Mouse (Mus musculus): ENCODE measurements around the gene Alox15. TPM values are rescaled to one million over a fixed set of nuclear protein-coding genes. Genes with fewer than 3 reads are reported as not detected.
"Not testable (repeated sequence)": the region's sequence is repeated elsewhere in the genome, so short reads cannot be mapped to it uniquely, and the experiment has no call there.

The Alox15 gene
- 1 to 10 TPM; 2.0 to 2.5 TPM for total RNA-seq (2021)
- long read RNA-seq, experiment 1, partial matches to known transcripts, result 0 of 1 reads
- long read RNA-seq, experiment 1, other reads (novel, unspliced or antisense), result 0 of 1 reads
- long read RNA-seq, experiment 2, result 0 reads

DNA sequence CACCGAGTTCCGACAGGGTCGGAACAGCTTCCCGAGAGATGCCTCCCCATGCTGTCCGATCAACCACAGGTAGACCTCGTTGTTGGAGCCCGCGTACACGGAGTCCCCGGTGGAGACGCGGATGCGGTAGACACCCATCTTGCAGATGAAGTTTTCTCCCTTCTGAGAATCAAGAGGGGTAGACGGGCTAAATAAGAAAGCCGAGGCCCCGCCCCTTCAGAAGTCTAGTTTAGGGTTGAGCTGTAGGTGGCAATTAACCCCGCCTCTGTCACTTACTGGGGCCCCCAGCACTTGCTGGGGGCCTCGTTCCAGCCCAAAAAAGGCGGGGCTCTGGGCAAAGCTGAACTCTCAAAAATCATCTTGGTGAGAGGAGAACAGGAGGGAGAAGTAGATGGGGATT, at the start of gene Alox15:
Gene Alox15, minus strand, starts transcription at position 164 of the 400 bp plus-strand sequence.
- DNase-seq, result no peak

DNA sequence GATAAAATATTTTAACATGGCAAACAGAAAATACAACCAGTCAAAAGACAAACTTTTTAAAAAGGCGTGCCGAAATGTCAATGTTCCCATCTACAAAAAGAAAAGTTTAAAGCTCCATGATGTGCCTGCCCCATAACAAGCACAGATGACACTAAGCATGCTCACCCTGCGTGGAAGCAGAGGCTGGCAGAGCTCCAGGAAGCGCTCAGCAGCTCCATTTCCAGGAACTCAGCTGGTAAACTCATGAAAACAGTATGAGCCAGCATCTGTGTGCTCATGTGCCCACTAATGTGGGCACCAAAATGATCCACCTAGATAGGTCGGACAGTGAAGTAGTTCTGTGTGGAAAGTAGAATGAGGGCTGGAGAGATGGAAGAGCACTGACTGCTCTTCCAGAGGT, 37.6 kb upstream of the Alox15 start:
- no peak for DNase-seq

DNA sequence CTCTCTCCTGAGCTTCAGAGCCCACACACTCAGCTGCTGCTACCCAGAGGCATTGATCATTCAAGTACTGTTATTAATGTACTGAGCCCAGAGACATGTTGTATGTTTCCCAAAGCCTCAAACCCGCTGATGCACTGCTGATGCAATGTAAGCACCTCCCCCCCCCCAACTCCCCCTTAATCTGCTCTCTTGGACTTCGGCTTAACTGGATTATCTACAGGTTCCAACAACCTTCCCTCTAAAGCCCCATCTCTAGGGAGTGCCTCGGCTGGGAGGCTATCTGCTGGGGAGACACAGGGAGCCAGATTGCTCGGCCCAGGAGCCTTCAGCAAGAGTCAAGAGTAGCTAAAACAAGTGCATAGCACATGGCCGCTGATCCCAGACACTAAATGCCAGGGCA, 35.6 kb upstream of the Alox15 start:
- no peak for DNase-seq

DNA sequence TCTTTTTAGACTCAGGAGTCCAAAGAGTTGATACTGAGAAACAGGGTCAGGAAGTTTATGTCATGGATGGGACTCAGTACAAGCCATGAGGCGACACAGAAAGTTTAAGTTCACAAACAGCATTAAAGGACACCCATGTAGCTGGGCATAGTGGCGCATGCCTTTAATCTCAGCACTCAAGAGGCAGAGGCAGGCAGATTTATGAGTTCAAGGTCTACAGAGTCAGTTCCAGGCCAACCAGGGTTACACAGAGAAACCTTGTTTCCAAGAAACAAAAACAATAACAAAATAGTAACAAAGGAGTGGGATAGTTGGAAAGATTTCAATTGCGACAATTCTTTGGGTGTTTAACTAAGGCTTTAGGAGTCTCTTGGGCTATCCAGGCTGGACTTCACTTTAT, 32.3 kb upstream of the Alox15 start:
- DNase-seq, result peak; percentile 32

DNA sequence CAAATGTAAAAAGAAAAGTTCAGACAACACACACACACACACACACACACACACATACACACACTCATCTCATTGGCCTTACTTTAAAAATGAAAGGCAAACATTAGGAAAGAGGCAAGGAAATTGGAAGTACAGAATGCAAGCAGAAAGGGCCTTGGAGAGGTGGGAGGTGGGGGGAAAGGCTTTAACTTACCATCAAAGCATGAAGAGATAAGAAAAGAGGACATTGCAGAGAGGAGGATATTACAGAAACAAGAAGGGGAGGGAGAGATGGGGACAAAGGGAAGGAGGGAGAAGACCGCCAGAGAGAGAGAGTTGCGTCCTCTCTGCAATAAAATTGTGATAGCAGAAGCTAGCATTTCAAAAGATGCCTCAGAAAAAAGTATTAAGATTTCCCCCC, 29.5 kb upstream of the Alox15 start:
- no peak for DNase-seq

DNA sequence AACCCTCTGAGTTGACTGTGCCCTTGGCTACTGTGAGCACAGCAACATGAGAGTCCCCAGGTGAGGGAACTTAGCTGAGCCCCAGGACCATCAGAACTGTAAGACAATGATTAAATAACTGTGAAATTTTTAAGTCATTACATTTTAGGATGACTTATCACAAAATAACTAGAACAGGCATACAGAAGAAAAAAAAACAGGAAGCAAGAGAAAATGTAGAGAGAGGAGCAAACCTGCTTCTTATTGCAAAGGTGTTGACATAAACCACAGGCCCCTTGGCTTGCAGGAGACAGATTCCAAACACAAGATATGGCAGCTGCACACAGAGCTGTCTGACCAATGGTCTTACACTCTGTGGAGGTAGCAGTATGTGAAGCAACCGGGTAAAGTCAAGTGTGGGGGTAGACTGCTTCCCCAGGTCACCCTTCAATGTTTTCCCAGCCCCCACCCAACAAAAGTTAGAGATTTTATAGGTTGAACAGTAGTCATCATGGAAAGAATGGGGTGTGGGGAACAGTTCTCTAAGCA, 28.7 kb upstream of the Alox15 start:
- DNase-seq, result no peak

DNA sequence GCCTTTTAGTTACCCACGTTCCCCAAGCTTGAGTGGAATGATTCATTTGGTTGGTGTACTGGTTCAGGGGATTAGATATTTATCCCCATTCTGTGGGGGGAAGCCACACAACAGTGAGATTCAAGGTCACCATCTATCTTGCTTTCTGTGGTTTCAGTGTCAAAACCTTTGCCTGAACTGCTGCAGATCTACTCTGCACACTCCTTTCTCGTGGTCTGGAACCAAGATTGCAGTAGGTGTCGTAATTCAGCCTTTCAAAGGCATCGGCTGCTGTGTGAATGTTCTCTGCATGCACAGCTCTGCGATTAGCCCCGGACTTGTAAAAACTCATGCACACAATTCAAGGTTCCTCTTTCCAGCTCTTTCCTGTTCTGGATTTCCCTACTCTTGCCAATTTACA, 24.2 kb upstream of the Alox15 start:
- no peak for DNase-seq

DNA sequence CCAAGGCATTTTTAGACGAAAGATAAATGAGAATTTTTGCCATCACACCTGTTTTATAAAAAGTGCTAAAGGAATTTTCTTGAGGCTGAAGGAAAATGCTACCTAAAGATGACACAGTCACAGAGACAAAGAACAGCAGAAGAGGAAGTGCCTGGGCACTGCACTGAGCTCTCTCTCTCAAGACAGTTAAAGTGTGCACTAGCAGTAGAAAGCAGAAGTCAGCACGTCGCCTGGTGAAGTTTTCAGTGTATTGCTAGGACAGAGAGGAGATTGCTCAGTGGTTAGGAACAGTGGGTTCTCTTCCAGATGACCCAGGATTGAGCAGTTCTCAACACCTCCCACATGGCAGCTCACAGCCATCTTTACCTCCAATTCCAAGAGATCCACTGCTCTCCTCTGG, 22.5 kb upstream of the Alox15 start:
- DNase-seq, result no peak

DNA sequence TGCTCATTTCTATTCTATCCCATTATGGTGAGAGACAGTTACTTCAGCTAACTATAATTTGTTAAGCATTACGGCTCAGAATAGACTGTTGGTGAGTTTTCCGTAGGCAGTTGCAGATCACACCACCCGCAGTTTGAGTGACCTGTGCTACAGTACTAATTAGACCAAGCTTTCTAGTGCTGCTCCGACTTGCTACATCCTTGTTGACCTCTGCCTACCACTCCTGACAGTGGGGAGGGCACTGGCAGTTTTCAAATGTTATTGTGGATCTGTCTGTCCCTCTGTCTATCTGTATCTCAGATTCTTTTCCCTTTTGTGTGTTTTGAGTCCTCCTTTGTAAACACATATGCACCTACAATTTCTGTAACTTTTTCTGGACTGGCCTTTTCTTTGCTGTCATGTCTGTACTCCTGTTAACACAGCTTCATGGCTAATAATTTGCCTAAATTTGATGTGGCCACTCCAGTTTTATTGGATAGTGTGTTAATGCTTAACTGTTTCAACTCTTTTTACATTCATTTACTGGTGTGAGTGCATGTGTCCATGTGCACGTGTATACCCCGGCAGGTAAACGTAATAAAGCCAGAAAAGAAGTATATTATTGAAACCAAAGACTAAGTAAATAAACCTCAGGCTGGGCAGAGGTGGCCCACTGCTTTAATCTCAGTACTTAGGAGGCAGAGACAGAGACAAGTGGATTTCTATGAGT, 21.2 kb upstream of the Alox15 start:
- no peak for DNase-seq

DNA sequence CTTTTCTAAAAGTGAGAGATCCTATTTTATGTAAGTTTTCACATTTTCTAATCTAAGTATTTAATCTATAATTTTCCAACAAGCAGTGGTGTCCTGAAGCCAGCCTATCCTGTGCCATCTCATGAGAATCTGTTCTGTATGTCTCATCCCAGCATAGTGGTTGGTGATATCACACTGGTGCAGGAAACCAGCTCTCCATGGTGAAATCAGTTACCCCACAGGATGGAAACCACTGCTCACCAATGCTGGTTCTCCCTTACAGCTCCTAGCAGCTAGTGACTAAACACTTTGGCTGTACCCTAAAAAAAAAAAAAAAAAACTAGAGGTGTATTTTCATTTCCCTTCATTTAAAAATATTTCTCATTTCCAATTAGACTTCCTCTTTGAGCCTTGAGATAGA, 20.6 kb upstream of the Alox15 start:
- DNase-seq, result no peak

DNA sequence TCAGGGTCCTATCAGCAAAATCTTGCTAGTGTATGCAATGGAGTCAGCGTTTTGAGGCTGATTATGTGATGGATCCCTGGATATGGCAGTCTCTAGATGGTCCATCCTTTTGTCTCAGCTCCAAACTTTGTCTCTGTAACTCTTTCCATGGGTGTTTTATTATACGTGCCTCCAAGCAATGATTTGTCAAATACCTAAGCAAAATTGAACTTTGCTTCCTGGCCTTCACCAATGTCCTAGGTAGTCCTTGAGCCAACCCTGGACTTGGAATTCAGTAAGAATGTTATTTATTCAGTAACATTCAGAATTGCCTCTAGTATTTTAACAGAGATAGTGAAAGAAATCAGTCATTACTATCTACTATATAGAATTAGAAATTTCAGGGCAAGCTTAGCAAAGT, 16.8 kb upstream of the Alox15 start:
- not testable (repeated sequence) for DNase-seq

DNA sequence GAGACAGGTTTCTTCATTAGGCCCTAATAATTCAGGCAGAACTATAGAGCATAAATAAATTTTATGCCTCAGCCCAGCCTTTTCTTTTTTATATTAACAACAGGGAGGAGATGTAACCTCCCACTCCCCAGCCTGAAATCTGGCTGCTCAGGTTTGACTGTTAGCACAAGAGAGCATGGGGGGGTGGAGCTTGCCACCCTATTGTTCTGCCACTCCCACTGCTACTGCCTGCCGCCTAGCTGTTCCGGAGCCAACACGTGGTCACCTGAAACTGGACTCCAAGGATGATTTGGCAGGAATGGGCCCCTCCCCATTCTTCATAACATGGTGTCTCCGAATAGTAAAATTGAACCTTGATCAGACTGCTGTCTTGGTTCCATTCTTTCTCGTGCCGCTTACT, 15.9 kb upstream of the Alox15 start:
- DNase-seq, result not testable (repeated sequence)

DNA sequence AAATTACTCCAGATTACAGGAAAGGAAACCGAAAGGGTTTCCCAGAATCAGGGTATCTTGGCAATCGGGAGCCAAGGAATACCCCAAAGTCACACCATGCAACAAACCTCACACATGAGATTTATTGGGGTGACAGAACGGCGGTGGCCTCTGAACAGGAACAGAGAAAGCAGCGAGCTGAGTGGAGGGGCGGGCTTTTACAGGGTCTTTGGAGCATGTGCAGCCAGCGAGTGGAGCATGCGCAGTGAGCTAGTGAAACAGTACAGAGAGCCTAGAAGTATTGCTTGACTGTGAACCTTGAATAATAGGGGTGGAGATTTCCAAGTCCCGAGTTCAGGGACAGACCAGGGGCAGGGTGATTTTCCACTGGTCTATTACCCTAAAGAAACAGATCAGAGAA, 3.2 kb downstream of the Alox15 start:
- no peak for DNase-seq

DNA sequence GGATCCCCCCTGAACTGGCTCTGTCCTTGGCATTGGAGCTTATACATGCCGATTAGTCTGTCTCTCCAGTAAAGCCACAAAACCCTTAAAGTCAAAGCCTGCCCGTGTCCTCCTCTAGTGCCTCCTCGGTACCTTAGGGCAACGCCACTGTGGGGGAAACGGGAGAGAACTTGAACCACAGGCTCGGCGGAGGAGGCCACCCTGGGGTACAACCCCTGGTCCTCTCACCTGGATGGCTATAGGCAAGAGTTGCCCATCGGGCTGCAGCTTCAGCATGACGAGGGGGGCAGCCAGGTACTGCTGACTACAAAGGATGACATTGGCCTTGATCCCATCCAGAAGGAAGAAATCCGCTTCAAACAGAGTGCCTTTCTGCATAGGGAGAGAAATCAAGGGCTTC, 4.0 kb downstream of the Alox15 start:
- DNase-seq, result no peak

DNA sequence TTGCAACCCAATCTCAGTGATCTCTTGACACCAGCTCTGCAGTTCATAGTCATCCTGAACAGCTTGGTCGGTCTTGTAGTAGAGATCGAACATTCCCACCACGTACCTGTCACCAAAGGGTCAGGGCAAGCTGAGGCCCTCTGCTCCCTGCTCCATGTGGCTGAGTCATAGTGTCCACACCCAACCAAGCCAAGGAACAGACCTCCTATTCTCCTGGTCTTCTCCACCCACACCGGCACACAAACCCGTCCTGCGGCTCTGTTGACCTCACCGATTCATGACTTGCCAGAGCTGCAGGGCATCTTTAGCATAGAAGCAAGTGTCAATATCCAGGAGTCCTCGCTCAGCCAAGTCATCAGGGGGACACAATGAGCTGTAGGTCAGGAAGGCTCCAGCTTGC, 6.3 kb downstream of the Alox15 start:
- DNase-seq, result no peak

DNA sequence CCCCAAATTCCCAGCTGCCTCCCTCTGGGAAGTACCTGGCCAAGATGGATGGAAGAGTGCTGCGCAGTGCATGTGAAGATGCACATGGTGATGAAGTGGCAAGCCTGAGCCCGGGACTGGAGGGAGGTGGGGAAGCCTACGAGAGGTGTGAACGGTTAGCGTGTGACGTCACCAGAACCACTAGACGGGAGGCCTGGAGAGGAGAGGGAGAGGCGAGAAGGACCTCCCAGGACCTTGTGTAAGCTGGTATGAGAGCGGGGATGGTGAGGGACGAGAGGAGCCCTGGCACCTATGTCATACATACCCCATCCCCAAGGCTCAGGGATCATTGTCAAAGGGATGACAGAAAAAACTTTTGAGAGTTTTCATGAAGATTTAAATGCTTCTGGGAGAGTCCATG, 6.8 kb downstream of the Alox15 start:
- DNase-seq, result no peak

DNA sequence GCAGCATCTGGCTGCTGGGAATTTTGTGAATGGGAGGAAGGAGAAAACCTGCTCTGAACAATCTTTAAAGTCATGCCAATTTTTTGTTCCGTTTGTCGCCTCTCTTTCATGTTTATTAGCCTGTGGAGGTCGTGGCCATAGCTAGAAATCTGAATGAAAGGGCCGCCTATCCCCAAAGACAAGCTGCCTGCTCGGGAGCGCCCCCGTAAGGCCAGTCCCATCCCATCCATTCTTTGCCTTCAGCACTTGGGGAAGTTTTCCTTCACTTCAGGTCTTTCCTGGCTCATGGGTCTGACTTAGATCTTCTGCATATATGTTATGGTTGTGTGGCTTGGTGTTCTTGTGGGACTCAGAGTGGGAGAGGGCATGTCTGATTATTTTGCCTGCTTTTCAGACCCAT, 12.3 kb downstream of the Alox15 start:
- DNase-seq, result no peak

DNA sequence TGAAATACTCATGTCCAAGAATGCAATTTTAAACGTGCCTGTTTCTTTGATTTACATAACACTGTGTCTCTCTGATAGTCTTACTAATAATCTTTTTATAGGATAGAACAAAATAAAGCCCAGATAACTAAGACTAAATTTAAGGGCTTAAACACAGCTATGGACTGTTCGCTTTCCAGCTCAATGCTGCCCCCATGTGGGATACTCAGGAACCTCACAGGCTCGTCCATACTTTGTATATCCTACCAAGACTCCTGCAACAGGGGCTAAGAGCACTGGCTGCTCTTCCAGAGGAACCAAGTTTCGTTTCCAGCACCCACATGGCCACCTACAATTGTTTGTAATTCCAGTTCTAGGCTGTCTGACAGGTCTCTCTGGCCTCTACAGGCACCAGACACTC, 17.4 kb downstream of the Alox15 start:
- peak; percentile 82 for DNase-seq

DNA sequence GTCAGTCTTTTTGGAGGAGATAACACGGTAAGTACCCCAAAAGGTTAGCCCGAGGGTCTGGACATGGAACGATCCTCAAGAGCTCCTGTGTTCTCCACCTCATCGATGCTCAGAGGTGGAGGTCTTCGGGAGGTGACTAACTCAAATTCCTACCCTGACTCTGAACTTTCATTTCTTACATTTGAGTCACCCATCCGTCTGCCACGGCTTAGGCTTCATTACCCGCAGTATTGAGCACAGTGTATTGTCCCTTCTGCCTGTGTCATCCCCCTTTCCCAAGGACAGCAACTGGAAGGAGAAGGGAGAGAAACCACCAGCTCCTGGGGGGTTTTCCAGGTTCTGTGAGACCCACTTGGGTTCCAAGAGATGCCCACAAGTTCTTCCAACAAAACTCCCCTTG, 27.1 kb downstream of the Alox15 start:
- DNase-seq, result no peak

DNA sequence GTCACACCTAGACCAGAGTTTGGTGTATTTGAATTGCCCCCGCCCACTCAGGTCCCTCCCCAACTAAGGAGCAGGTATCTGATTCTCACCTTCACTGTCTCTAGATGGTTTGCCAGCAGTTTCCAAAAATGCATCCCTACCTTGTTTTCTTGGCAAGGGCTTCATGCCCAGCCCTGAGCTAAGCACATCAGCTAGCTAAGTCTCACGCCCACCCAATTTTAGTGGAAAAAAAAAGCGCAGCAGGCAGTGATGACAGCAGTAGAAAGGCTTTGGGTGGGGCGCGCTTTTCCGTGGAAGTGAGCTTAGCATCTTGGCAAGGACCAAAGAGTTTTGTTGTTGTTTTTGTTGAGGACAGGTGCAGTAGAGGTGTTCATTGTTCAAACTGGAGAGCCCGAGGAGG, 29.3 kb downstream of the Alox15 start, which contains the start of gene Alox12e:
Gene Alox12e, minus strand, starts transcription at position 101 of the 400 bp plus-strand sequence.
- no peak for DNase-seq

DNA sequence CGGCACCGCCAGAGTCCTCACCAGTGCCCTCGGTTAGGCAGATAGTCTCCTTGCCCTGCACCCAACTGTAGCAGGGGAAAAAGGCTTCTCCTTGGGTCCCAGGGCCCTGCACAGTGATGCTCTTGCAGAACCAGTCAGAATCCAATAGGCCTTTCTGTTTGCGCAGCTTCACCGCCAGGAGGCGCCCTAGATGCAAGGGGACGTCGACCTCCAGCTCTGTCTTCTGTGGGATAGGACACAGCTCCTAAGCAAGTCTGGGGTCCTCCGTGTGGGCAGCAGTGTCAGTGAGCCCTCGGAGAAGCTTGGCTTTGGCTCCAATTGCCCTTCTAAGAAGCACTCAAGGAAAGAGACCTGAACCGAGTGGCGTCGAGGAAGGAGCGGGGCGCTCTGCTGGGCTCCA, 30.2 kb downstream of the Alox15 start:
- DNase-seq, result peak; percentile 81

DNA sequence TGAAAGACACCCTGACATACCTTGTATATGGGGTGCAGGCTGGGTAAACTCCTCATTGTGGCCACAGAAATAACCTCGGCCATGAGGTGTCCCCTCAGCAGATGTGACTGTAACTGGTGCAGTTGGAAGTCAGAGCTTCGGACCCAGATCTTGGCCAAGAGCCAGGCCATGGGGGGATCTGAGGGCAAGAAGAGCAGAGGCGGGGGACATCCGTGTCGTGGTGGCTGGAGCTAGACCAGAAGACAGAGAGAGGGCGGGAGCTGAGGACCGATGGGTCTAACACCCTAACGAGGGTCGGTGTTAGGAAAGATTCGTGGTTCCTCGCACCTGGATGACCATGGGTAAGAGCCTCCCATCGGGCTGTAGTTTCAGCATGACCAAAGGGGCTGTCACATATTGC, 32.2 kb downstream of the Alox15 start:
- DNase-seq, result no peak

DNA sequence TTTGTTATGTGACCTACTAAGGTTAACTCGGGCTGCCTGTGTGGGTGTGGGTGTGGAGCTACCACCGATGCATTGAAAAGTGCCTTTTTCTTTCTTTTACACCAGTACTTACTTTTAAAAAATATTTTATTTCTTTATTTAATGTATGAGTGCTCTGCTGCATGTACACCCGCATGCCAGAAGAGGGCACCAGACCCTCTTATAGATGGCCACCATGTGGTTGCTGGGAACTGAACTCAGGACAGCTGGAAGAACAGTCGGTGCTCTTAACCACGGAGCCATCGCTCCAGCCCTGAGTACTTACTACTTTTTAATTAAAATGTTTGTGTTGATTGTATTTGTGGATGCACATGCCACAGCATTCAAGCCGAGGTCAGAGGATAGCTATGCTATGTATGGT, 38.0 kb downstream of the Alox15 start:
- DNase-seq, result peak; percentile 18

DNA sequence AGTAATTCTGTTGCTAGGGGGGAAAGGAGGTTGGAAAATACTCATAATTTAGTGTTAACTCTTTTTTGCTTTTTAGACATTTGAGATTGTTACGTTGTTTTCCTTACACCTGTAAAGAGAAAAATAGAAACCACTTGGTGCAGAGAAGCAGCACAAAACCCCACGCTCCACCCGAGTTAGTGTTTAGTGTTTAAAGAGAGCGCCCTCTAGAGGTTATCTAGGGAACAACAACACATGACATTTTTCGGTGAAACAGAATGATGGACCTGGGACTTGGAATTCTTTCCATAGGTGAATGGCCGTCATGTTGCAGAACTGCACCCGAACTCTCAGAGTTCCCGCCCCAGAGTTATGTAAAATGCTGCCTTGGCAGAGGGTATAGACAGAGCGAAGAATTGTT, 42.5 kb downstream of the Alox15 start:
- DNase-seq, result peak; percentile 58
